Mouse (Mus musculus): ENCODE data around the gene Tmem9b. TPM values are rescaled to one million over a fixed set of nuclear protein-coding genes. Genes with fewer than 3 reads are reported as not detected.

Tmem9b gene
- total and polyA plus RNA-seq, 3 experiments = 26.4 to 30.6 TPM; not detected in 1

GRCm38 (mm10) chr7:109734806-109735205 is 17.9 kb downstream of the Tmem9b start:
- Histone ChIP-seq H3K27me3 (ENCODE audit: control insufficient read depth in 1 of 2, insufficient read depth in 2 of 2, low read length in 2 of 2) (no peaks in the 10 kb centered on the region), H3K4me3 (ENCODE audit: control insufficient read depth in 1 of 2, insufficient read depth in 1 of 2, low read depth in 2 of 2, low read length in 2 of 2) (no peak overlapping the region), H3K79me2 (ENCODE audit: control insufficient read depth, insufficient read depth, low read length, poor library complexity) (no peaks in the 10 kb centered on the region), H3K9me3 (replicated peaks; ENCODE audit: insufficient read depth, low read length) (no peaks in the 10 kb centered on the region), H3K36me3 (ENCODE audit: control insufficient read depth in 1 of 2, insufficient read depth in 2 of 2, low read length in 2 of 2) (no peaks in the 10 kb centered on the region), H3K27ac (ENCODE audit: control insufficient read depth, low read depth, low read length) (no peak overlapping the region), H3K9ac (ENCODE audit: control insufficient read depth, low read depth, low read length, poor library complexity, severe bottlenecking) (no peak overlapping the region), H3K4me1 (ENCODE audit: control insufficient read depth in 1 of 2, insufficient read depth in 2 of 2, low read length in 2 of 2) (no peaks in the 10 kb centered on the region)
- DNase-seq (ENCODE audit: low read depth, low spot score) = no peak
- no peak for TF ChIP-seq MYC (IDR thresholded peaks at IDR 0.05; ENCODE audit: low read depth, low read length)
- TF ChIP-seq RAD21 (IDR thresholded peaks at IDR 0.05; ENCODE audit: low read depth, low read length) = no peak
- TF ChIP-seq MXI1 (IDR thresholded peaks at IDR 0.05; ENCODE audit: low read depth, low read length) = no peak
- TF ChIP-seq KAT2A (conservative IDR thresholded peaks at IDR 0.05; ENCODE audit: low read depth, low read length) = no peak
- no peak for TF ChIP-seq GABPA (IDR thresholded peaks at IDR 0.05; ENCODE audit: low read depth, low read length)
- no peak for TF ChIP-seq POLR2AphosphoS2 (IDR thresholded peaks at IDR 0.05; ENCODE audit: low read length)
- no peak for TF ChIP-seq POLR2A (IDR thresholded peaks at IDR 0.05; ENCODE audit: control insufficient read depth in 1 of 2, insufficient read depth in 1 of 2, low read depth in 1 of 2, low read length in 2 of 2, poor library complexity in 1 of 2)
- no peak for TF ChIP-seq MEF2A (IDR thresholded peaks at IDR 0.05; ENCODE audit: extremely low read depth, insufficient replicate concordance, low read depth, low read length, poor library complexity, severe bottlenecking)
- TF ChIP-seq RCOR1 (IDR thresholded peaks at IDR 0.05; ENCODE audit: low read depth, low read length) = no peak

- no peak within 1 kb of the TSS for H3K9ac ChIP-seq (ENCODE audit: control insufficient read depth, low read depth, low read length, poor library complexity, severe bottlenecking)
Observed at GRCm38 (mm10) chr7:109731626-109732025, 21.0 kb downstream of the Tmem9b start, which contains the start of gene Ascl3. Ascl3 (minus strand) TSS chr7:109731726.

GRCm38 (mm10) chr7:109723697-109724096 is 29.0 kb downstream of the Tmem9b start, which contains the start of gene BC051019:
BC051019 (minus strand) TSS chr7:109723850.
- Histone ChIP-seq H3K36me3 (ENCODE audit: control insufficient read depth in 1 of 2, insufficient read depth in 2 of 2, low read length in 2 of 2) (no peaks in the 10 kb centered on the region; a peak in 1 of 4 replicates), H3K9ac (ENCODE audit: control insufficient read depth, low read depth, low read length, poor library complexity, severe bottlenecking) (no peak within 1 kb of the TSS), H3K79me2 (ENCODE audit: control insufficient read depth, insufficient read depth, low read length, poor library complexity) (no peaks in the 10 kb centered on the region), H3K4me3 (ENCODE audit: control insufficient read depth in 1 of 2, insufficient read depth in 1 of 2, low read depth in 2 of 2, low read length in 2 of 2) (no peak within 1 kb of the TSS), H3K27me3 (ENCODE audit: control insufficient read depth in 1 of 2, insufficient read depth in 2 of 2, low read length in 2 of 2) (no peaks in the 10 kb centered on the region), H3K27ac (ENCODE audit: control insufficient read depth, low read depth, low read length) (no peak within 1 kb of the TSS), H3K9me3 (replicated peaks; ENCODE audit: insufficient read depth, low read length) (no peaks in the 10 kb centered on the region), H3K4me1 (ENCODE audit: control insufficient read depth in 1 of 2, insufficient read depth in 2 of 2, low read length in 2 of 2) (peaks cover 0 to 3% of the 10 kb centered on the region in 2 experiments; a peak in 2 of 4 replicates)
- TF ChIP-seq ZMIZ1 (IDR thresholded peaks at IDR 0.05; ENCODE audit: low read depth, low read length) (no peak), KAT2A (conservative IDR thresholded peaks at IDR 0.05; ENCODE audit: low read depth, low read length) (no peak), NRF1 (IDR thresholded peaks at IDR 0.05; ENCODE audit: insufficient read depth, low read depth, low read length, poor library complexity, severe bottlenecking) (no peak), MXI1 (IDR thresholded peaks at IDR 0.05; ENCODE audit: low read depth, low read length) (no peak)
- no peak for DNase-seq (ENCODE audit: low read depth, low spot score)

More at GRCm38 (mm10) chr7:109731626-109732025, 21.0 kb downstream of the Tmem9b start, which contains the start of gene Ascl3:
- TF ChIP-seq JUND (IDR thresholded peaks at IDR 0.05; ENCODE audit: low read depth, low read length) = no peak
- TF ChIP-seq KAT2A (conservative IDR thresholded peaks at IDR 0.05; ENCODE audit: low read depth, low read length) = no peak
- Histone ChIP-seq H3K36me3 (ENCODE audit: control insufficient read depth in 1 of 2, insufficient read depth in 2 of 2, low read length in 2 of 2) (no peaks in the 10 kb centered on the region), H3K27me3 (ENCODE audit: control insufficient read depth in 1 of 2, insufficient read depth in 2 of 2, low read length in 2 of 2) (no peaks in the 10 kb centered on the region), H3K9me3 (replicated peaks; ENCODE audit: insufficient read depth, low read length) (no peaks in the 10 kb centered on the region), H3K4me3 (ENCODE audit: control insufficient read depth in 1 of 2, insufficient read depth in 1 of 2, low read depth in 2 of 2, low read length in 2 of 2) (no peak within 1 kb of the TSS), H3K79me2 (ENCODE audit: control insufficient read depth, insufficient read depth, low read length, poor library complexity) (no peaks in the 10 kb centered on the region), H3K27ac (ENCODE audit: control insufficient read depth, low read depth, low read length) (no peak within 1 kb of the TSS), H3K4me1 (ENCODE audit: control insufficient read depth in 1 of 2, insufficient read depth in 2 of 2, low read length in 2 of 2) (peaks cover 0 to 2% of the 10 kb centered on the region in 2 experiments; a peak in 1 of 4 replicates)
- no peak for DNase-seq (ENCODE audit: low read depth, low spot score)
